Comparison of ENCODE assay signal across 9 mouse cellular contexts in genomic region chr2:152167851-152168290, GRCm38 (mm10). TPM values are rescaled to one million over a fixed set of nuclear protein-coding genes. Genes with fewer than 3 reads are reported as not detected.
A peak's percentile ranks its signal among the peaks of the same experiment; 100 is the strongest.
DNase-seq lines count a peak whose midpoint lies in the region; ATAC-seq and TF ChIP-seq lines count a peak whose summit lies in the region.
"Had no signal": no experiment of that assay in that cellular context is flagged by ENCODE, and none has a peak within 500 bp of the region (broad histone marks: within the 10 kb centered on the region; RNA-seq: fewer than 3 reads in every experiment).

No protein-coding gene starts in this region.

- peak; percentile 75 for DNase-seq in embryonic facial prominence, embryonic 14.5 days (ENCODE audit: low spot score)
- DNase-seq in frontal cortex, postnatal 14 days (ENCODE audit: low spot score in 2 of 2), result peak; percentile 33 to 43
- peak; percentile 68 to 73 for DNase-seq in layer of hippocampus, postnatal 36 days
- DNase-seq in midbrain, postnatal 0 days (ENCODE audit: low spot score), result peak; percentile 76
- no peak for DNase-seq in thymus, postnatal 4 days
- DNase-seq in urinary bladder, postnatal 14 days (ENCODE audit: low spot score), result no peak
- no peak for DNase-seq in cerebellum, adult 2 months

- no peaks in the 10 kb centered on the region for H3K36me3 ChIP-seq in embryonic facial prominence, embryonic 14.5 days (ENCODE audit: control insufficient read depth, insufficient read depth, low read length)
- no peaks in the 10 kb centered on the region for H3K36me3 ChIP-seq in hindbrain, embryonic 12.5 days
- H3K36me3 ChIP-seq in midbrain, postnatal 0 days (ENCODE audit: insufficient read depth, low read length), result no peaks in the 10 kb centered on the region
- H3K36me3 ChIP-seq: heart, embryonic 15.5 days had no signal

- no peak for TF ChIP-seq CTCF in midbrain, postnatal 0 days (IDR thresholded peaks at IDR 0.05)
- TF ChIP-seq CTCF in cerebellum, adult 2 months (IDR thresholded peaks at IDR 0.05; ENCODE audit: borderline replicate concordance, insufficient read depth, low read depth, low read length), result no peak

- H3K27ac ChIP-seq in embryonic facial prominence, embryonic 14.5 days (replicated peaks; ENCODE audit: low read depth, low read length), result no peak overlapping the region
- no peak overlapping the region for H3K27ac ChIP-seq in hindbrain, embryonic 12.5 days
- H3K27ac ChIP-seq in midbrain, postnatal 0 days (ENCODE audit: low read depth, low read length), result 0 out of 2 replicates have a peak overlapping the region, but pooled peaks have one; percentile 47
- H3K27ac ChIP-seq in cerebellum, adult 2 months (ENCODE audit: insufficient read depth, low read length), result no peak overlapping the region
- H3K27ac ChIP-seq: heart, embryonic 15.5 days had no signal

- H3K9me3 ChIP-seq in embryonic facial prominence, embryonic 14.5 days (ENCODE audit: control insufficient read depth, low read length), result no peaks in the 10 kb centered on the region
- 0 out of 2 replicates have a peak, but pooled peaks cover 4% of the 10 kb centered on the region for H3K9me3 ChIP-seq in hindbrain, embryonic 12.5 days (replicated peaks)
- no peaks in the 10 kb centered on the region for H3K9me3 ChIP-seq in midbrain, postnatal 0 days (ENCODE audit: low read length)
- H3K9me3 ChIP-seq: heart, embryonic 15.5 days had no signal

- H3K4me3 ChIP-seq in embryonic facial prominence, embryonic 14.5 days (ENCODE audit: low read depth, low read length), result no peak overlapping the region
- H3K4me3 ChIP-seq in hindbrain, embryonic 12.5 days, result no peak overlapping the region
- H3K4me3 ChIP-seq in midbrain, postnatal 0 days (ENCODE audit: low read depth, low read length), result no peak overlapping the region
- H3K4me3 ChIP-seq in cerebellum, adult 2 months (replicated peaks; ENCODE audit: insufficient read depth, low read depth, low read length), result no peak overlapping the region
- H3K4me3 ChIP-seq: heart, embryonic 15.5 days had no signal

- ATAC-seq in embryonic facial prominence, embryonic 14.5 days (ENCODE audit: low read depth), result peak; percentile 85; the same call in 1 of the 2 replicates
- peak; percentile 76 for ATAC-seq in hindbrain, embryonic 12.5 days (ENCODE audit: low FRiP score)
- peak; percentile 65 for ATAC-seq in midbrain, postnatal 0 days (ENCODE audit: low FRiP score)

- H3K9ac ChIP-seq in embryonic facial prominence, embryonic 14.5 days (ENCODE audit: low read depth, low read length), result no peak overlapping the region
- no peak overlapping the region for H3K9ac ChIP-seq in hindbrain, embryonic 12.5 days
- no peak overlapping the region for H3K9ac ChIP-seq in midbrain, postnatal 0 days (replicated peaks; ENCODE audit: low read length, poor library complexity, severe bottlenecking)
- H3K9ac ChIP-seq: heart, embryonic 15.5 days had no signal

- H3K27me3 ChIP-seq in embryonic facial prominence, embryonic 14.5 days (replicated peaks; ENCODE audit: control insufficient read depth, insufficient read depth, low read length), result no peaks in the 10 kb centered on the region
- no peaks in the 10 kb centered on the region for H3K27me3 ChIP-seq in hindbrain, embryonic 12.5 days
- H3K27me3 ChIP-seq in midbrain, postnatal 0 days (ENCODE audit: insufficient read depth, low read length), result no peaks in the 10 kb centered on the region
- no peaks in the 10 kb centered on the region for H3K27me3 ChIP-seq in cerebellum, adult 2 months (ENCODE audit: control insufficient read depth, insufficient read depth, low read length)
- H3K27me3 ChIP-seq: heart, embryonic 15.5 days had no signal

- no peak overlapping the region for H3K4me2 ChIP-seq in embryonic facial prominence, embryonic 14.5 days (ENCODE audit: low read depth, low read length)
- H3K4me2 ChIP-seq in hindbrain, embryonic 12.5 days (replicated peaks), result no peak overlapping the region; the same call in 1 of the 2 replicates
- H3K4me2 ChIP-seq in midbrain, postnatal 0 days (ENCODE audit: low read depth, low read length, poor library complexity, severe bottlenecking), result no peak overlapping the region
- H3K4me2 ChIP-seq: heart, embryonic 15.5 days had no signal

- no peak for TF ChIP-seq POLR2A in cerebellum, adult 2 months (IDR thresholded peaks at IDR 0.05; ENCODE audit: borderline replicate concordance, insufficient read depth, low read length)

- WGBS in embryonic facial prominence, embryonic 14.5 days, result 34% methylated on average over 7 of the region's 8 CpGs
- WGBS in hindbrain, embryonic 12.5 days, result 14% methylated on average over 8 of the region's 8 CpGs
- WGBS in midbrain, postnatal 0 days, result 9% methylated on average over 8 of the region's 8 CpGs
- 20% methylated on average over 8 of the region's 8 CpGs for WGBS in cerebellum, adult 2 months

- no peaks in the 10 kb centered on the region for H3K4me1 ChIP-seq in embryonic facial prominence, embryonic 14.5 days (ENCODE audit: control insufficient read depth, insufficient read depth, low read length)
- peaks cover 12% of the 10 kb centered on the region for H3K4me1 ChIP-seq in hindbrain, embryonic 12.5 days
- 0 out of 2 replicates have a peak, but pooled peaks cover 6% of the 10 kb centered on the region for H3K4me1 ChIP-seq in midbrain, postnatal 0 days (ENCODE audit: insufficient read depth, low read length)
- H3K4me1 ChIP-seq in cerebellum, adult 2 months (ENCODE audit: control insufficient read depth, insufficient read depth, low read length), result no peaks in the 10 kb centered on the region

RNA-seq across cellular contexts. Expression of gene Tcf15, which starts 24.5 kb away (rescaled TPM):
- 10.6 TPM in 2 replicates for polyA plus RNA-seq in embryonic facial prominence, embryonic 14.5 days (2014; fragmentation: Nextera tagmentation; extraction: Ambion mirVana)
- 8.8 and 9.9 TPM in 2 replicates for polyA plus RNA-seq in hindbrain, embryonic 12.5 days (2016; fragmentation: Nextera tagmentation; extraction: Ambion mirVana)
- 1 to 10 TPM; 2.9 to 4.3 TPM for total RNA-seq in layer of hippocampus, postnatal 36 days (2021)
- 2.7 TPM in 1 of 2 replicates, not detected in the other for total RNA-seq in midbrain, postnatal 0 days (2014; rRNA removed)
- polyA plus RNA-seq in midbrain, postnatal 0 days (2015; fragmentation: Nextera tagmentation; extraction: Ambion mirVana), result 0.58 and 0.90 TPM in 2 replicates
- 2.6 TPM in 2 replicates for polyA plus RNA-seq in cerebellum, adult 2 months (2012; rRNA removed)

RNA-seq across cellular contexts. Expression of gene Csnk2a1, which starts 58.8 kb away (rescaled TPM):
- 84.5 and 86.4 TPM in 2 replicates for polyA plus RNA-seq in embryonic facial prominence, embryonic 14.5 days (2014; fragmentation: Nextera tagmentation; extraction: Ambion mirVana)
- polyA plus RNA-seq in hindbrain, embryonic 12.5 days (2016; fragmentation: Nextera tagmentation; extraction: Ambion mirVana), result 88.4 and 90.6 TPM in 2 replicates
- 100 to 1,000 TPM in 1 of 2 experiments, 10 to 100 TPM in 1; 98.3 to 101 TPM for total RNA-seq in layer of hippocampus, postnatal 36 days (2021)
- total RNA-seq in midbrain, postnatal 0 days (2014; rRNA removed), result 156 and 161 TPM in 2 replicates
- 101 and 106 TPM in 2 replicates for polyA plus RNA-seq in midbrain, postnatal 0 days (2015; fragmentation: Nextera tagmentation; extraction: Ambion mirVana)
- 70.2 and 73.1 TPM in 2 replicates for polyA plus RNA-seq in cerebellum, adult 2 months (2012; rRNA removed)

Comparison
In these comparisons a context has a peak if more than half of its experiments do, and no peak if none do; other contexts are left out.
1. DNase-seq: peak in embryonic facial prominence, embryonic 14.5 days (single experiment), frontal cortex, postnatal 14 days (2 of 2), layer of hippocampus, postnatal 36 days (2 of 2) and midbrain, postnatal 0 days (single experiment); none in thymus, postnatal 4 days (single experiment), urinary bladder, postnatal 14 days (single experiment) and cerebellum, adult 2 months (0 of 2).
2. Peak in every context shown above with its lines, with median percentiles within 50 percentile points of each other: ATAC-seq.